Mouse (Mus musculus) left cerebral cortex, postnatal 10 days (tissue): ENCODE data around the gene Caprin2. TPM values are rescaled to one million over a fixed set of nuclear protein-coding genes. Genes with fewer than 3 reads are reported as not detected.
"Not testable (repeated sequence)": the region's sequence is repeated elsewhere in the genome, so short reads cannot be mapped to it uniquely, and the experiment has no call there.

Source experiments
- DNase-seq, 2 experiments: peaks; one replicate each; pipeline ENCODE4 v3.0.0; 2021 to 2022; ENCODE audit warnings: low spot score in 2 of 2, mixed read lengths in 1 of 2; ENCODE audit errors: extremely low spot score in 1 of 2
- intact Hi-C: fragments of 180-260 bp; cut with DNase I; formaldehyde crosslinking; loops from one replicate; pipeline ENCODE4 v1.15.1; 2025
- total RNA-seq, 2 experiments: library from RNA; stranded (reverse); gene quantifications; 2 replicates each; pipeline ENCODE4 v1.2.3; 2021

Gene Caprin2
- total RNA-seq, result 1 to 10 TPM; 6.2 to 8.0 TPM

DNA sequence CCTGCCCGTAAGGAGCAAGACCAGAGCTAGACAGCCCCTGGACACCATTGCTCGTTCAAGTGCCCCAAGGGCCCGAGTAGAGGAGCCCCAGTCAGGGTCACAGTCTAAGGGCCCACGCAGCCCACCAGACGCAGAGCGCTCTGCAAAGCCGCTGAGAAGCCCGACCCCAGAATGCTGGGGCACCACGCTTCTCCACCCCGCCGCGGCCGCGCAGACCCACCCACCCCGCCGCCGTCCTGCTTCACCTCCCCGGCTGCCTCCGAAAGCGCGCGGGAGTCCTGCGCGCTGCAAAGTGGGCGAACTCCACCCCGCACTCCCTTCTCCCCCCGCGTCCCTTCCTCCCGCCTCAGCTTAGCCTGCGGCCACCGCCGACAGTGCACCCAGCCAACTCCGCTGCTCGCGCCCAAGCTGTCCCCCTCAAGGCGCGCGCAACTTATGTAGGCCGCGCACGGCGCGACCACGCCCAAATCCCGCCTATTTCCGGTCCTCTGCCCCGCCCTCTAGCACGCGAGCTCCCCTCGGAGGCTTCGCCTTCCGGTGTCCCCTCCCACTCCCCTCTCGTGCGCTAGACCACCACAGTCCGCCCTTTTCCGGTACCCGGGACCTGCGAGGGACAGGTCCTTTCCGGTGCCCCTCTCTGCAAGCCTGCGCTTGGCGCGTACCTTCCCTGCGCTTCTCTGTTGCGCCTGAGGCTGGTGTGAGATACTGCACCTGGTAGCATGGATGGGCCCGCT is at the start of gene Caprin2:
TSS of gene Caprin2 (minus strand) at position 465 of the 734 bp plus-strand sequence.
- intact Hi-C loops, result no loop called here
- peak; percentile 89 to 94 for DNase-seq

DNA sequence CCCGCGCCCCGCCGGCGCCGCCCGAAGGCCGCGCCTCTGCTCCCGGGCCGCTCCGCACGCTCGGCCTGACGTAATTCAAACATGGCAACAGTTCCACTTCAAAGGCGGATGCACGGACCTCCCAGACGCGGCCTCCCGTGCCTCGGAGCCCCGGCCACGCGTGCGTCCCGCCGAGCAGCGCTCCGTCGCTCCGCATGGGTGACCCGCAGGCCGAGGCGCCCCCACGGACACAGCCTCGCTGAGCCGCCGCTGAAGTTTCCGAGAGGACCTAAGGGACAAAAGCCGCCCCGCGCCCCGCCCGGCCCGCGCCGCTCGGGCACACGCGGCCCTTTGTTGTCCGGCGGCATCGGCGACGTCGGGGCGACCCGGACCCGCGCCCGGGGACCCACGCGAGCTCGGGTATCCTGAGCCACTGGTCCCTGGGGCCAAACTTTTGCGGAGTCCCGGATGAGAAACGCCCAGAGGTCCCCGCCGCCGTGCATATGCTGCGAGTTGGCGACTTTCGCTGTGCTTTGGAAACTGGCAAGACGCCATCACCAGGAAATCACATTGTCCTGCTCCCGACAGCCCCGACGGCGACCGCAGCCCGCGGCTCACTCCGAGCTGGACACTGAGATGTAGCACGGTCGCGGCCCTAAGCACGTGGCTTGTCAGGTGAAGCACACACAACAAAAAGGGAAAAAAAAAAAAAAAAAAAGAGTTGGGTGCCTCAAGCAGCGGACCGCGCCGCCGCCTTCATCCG is 48.9 kb upstream of the Caprin2 start:
- intact Hi-C loops, result no loop called here
- peak; percentile 24 to 78 for DNase-seq

DNA sequence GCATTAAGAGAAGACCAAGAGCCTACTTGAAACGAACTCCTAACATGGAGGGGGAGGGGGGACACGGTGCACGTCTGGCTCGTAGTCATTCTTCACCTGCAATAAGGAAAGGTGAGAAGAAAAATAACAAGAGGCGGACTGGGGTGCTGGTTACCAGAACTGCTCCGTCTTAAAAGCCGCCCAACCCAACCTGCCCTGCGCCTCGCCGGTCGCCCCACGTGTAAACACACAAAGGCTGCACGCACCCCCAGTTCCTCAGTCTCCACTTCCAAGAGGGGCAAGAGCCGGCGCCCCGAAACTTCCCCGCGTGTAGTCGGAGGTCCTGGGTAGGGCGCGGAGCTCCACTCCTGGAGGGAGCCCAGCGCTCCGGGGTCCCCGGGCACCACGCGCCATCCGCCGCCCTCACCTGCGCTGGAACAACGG is 48.3 kb upstream of the Caprin2 start:
- intact Hi-C loops, result no loop called here
- DNase-seq, result no peak

DNA sequence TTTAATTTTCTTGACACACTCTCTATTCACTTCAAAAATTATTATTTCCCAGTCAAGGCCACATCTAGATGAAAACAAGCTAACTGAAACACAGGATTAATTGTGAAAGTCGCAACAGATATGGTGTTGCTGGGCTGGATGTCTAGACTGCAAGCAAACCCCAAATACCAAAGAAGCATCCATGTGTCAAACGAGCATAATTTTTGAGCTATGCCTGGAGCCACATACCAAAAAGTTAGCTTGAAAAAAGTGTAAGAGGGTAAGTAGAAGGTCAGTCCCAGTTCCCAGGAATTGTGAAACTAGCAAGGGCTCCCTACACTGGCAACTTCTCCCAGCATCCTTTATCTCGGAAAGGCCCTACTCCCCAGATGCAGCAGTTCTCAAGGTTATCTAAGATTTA is 47.7 kb upstream of the Caprin2 start:
- intact Hi-C loops, result no loop called here

DNA sequence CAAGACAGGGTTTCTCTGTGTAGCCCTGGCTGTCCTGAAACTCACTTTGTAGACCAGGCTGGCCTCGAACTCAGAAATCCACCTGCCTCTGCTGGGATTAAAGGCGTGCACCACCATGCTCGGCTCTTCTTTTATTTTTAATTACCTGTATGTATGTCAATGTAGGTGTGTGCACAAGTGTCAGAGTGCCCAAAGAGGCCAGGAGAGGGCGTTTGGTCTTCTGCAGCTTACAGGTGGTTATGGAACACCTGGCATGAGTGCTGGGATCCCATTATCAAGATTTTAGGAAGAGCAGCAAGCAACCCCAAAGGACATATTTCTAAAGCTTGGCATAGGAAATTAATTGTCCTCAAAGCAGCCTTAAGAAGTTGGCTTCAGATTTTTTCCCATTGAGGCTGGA is 46.4 kb upstream of the Caprin2 start:
- intact Hi-C loops, result no loop called here
- no peak for DNase-seq

More for the DNA sequence above, 47.7 kb upstream of the Caprin2 start:
- no peak for DNase-seq

DNA sequence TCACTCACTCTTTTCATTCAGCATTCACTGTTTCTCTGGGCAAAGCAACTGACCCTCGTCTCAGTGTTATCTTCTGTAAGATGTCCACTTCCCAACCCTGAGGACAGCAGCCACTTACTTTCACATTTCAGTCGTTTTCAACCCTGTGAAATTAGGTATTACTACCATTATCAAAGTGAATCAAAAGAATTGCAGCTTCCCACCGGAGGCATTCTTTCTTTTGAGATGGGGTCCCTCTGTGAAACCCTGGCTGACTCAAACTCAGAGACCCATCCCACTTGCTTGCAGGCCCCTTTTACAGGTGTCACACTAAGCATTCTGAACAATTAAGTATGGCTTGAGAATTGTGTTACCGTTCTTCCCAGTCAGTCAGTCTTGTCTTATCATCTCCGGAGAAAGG is 45.8 kb upstream of the Caprin2 start:
- no peak for DNase-seq
- intact Hi-C loops, result no loop called here

DNA sequence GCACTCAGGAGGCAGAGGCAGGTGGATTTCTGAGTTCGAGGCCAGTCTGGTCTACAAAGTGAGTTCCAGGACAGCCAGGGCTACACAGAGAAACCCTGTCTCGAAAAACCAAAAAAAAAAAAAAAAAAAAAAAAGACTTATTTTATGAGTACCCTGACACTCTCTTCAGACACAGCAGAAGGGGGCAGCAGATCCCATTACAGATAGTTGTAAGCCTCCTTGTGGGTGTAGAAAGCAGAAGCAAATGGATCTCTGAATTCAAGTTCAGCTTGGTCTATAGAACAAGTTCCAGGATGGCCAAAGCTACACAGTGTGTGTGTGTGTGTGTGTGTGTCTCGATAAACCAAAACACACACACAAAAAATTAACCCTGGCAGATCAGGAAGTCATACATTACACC is 44.3 kb upstream of the Caprin2 start:
- intact Hi-C loops, result not testable (repeated sequence)
- DNase-seq, result peak in 1 of 2 experiments; percentile 26

DNA sequence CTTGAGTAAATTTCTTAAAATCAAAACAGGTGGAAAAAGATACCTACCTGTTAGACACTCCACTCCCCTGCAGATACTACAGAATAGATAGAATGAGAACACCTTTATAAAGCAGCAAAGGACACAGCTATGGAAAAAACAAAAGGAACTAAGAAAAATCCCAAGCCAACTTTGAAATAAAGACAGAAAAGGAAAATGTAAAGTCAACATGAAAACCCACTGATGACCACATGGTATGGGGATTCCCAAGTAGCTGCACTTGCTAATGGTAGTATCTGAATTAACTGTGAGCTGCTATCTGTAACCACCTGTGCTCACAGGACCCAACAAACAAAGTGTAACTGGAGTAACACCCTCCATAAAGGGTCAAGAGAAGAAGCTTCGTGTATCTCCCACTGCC is 41.7 kb upstream of the Caprin2 start:
- intact Hi-C loops, result no loop called here
- DNase-seq, result no peak

DNA sequence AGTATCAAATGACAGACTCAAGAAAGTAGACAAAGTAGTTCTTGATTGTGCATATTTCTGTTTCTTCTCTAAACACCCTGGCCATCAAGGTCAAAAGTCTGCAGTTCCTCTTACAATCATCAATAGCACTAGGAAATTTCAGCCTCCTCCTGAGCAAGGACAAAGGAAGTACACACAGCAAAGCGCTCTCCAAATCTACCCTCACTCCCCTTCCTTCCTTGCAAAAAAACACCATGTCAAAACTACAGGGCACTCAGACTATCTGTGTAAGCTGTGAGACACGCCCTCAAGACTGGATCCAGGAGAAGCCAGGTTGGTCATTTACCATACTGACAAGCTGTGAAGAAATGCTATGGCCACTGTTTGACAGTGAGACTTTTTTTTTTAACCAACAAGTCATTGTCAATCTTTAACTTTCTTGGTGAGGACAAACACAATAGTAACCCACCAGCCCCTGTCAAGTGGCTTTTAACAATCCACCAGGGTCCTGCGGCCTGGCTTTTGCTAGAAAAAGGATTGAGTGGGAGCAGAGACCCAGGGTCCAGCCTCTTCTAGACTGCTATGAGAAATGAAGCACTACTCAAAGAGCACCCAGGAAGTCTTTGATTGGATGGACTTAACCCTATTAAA is 39.0 kb upstream of the Caprin2 start:
- DNase-seq, result no peak
- intact Hi-C loops, result loop anchor here (5.0 kb wide), 1 partner anchor 187 kb away; no protein-coding TSS in a partner anchor

DNA sequence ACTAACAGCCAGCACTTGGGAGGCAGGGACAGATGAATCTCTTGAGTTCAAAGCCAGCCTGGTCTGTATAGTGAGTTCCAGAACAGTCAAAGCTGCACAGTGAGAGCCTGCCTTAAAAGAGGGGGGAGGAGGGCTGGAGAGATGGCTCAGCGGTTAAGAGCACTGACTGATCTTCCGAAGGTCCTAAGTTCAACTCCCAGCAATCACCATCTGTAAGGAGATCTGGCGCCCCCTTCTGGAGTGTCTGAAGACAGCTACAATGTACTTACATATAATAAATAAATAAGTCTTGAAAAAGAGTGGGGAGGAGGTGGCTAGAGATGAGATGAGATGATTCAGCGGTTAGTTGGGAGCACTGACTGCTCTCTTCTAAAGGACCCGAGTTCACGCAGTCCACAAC is 35.2 kb upstream of the Caprin2 start:
- peak in 1 of 2 experiments; percentile 21 for DNase-seq
- intact Hi-C loops, result loop anchor here (5.0 kb wide), 1 partner anchor 191 kb away; no protein-coding TSS in a partner anchor

DNA sequence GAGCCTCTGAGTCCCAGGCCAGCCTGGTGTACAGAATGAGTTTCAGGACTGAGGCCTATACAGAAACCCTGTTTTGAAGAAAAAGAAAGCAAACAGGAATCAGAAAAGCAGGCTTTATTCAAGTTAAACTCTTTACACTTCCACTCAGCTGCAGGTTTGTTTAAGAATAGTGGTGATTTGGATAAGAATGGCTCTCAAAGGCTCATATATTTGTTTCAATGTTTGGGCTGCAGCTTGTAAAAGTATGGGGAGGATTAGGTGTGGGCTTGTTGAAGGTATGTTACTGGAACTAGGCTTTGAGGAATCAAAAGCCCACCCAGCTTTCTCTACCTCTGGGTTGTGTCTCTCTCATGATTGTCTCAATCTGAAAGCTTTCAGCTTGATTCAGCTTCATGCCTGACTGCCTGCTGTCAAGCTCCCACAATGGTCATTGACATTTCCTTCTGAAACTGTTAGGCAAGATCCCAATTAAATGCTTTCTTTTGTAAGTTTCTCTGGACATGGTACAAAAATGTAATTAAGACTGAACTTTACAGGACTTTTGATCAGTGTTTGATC is 22.9 kb upstream of the Caprin2 start:
- intact Hi-C loops, result loop anchor here (10.0 kb wide), 1 partner anchor 704 kb away; the partner anchor contains the start of gene Ergic2
- no peak for DNase-seq

DNA sequence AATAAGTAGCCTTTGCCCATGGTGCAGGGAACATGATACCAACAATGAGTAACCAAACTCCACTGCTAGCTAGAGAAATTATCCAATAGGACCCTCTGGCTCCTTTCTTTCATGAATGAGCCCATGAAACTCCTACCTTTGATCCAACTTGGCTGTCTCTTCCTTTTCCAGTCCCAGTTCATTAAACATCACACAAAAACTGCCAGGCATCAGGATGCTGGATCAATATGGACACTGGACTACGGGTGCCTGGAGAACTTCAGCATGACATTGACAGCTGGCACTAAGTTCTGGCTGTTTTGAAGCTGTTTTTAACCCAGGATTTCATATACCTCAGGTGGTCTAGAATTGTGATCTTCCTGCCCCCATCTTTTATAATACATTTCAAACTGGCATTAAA is 21.6 kb upstream of the Caprin2 start:
- intact Hi-C loops, result loop anchor here (10.0 kb wide), 1 partner anchor 703 kb away; the partner anchor contains the start of gene Ergic2
- DNase-seq, result no peak

DNA sequence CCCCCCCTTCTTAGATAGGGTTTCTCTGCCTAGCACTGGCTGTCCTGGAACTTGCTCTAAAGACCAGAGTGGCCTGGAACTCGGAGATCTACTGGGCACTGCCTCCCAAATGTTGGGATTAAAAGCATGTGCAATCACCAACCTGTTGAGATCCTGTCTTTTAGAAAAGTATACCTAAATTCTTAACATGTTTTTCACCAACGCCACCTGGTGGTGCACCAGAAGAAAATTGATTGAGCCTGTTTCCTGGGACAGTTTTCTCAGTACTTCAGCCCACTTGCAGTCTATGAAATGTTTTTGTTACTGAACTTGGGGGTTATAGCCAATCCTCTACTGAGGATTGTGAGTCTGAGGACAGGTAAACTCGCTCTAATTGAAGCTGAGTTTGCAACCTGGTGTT is 20.8 kb upstream of the Caprin2 start:
- DNase-seq, result peak in 1 of 2 experiments; percentile 21

DNA sequence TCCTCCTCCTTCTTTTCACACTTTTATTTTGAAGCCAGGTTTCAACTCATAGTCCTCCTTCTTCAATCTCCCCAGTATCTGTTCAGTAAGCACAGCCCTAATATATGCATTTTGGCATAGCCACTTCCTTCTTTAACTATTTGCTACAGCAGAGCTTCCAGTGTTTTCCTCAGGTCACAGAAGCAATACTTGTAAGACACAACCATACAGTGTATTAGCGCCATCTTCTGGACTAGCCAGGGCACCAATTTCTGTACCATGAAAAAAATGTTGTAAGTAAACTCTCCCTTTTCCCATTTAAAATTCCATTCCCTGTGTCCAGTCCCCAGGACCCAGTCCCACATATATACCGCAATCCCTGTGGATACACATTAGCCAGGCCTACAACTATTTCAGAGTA is 17.9 kb upstream of the Caprin2 start:
- intact Hi-C loops, result loop anchor here (10.0 kb wide), 1 partner anchor 699 kb away; the partner anchor contains the start of gene Ergic2
- peak; percentile 42 to 59 for DNase-seq

More for the DNA sequence above, 20.8 kb upstream of the Caprin2 start:
- intact Hi-C loops, result loop anchor here (10.0 kb wide), 1 partner anchor 702 kb away; the partner anchor contains the start of gene Ergic2

DNA sequence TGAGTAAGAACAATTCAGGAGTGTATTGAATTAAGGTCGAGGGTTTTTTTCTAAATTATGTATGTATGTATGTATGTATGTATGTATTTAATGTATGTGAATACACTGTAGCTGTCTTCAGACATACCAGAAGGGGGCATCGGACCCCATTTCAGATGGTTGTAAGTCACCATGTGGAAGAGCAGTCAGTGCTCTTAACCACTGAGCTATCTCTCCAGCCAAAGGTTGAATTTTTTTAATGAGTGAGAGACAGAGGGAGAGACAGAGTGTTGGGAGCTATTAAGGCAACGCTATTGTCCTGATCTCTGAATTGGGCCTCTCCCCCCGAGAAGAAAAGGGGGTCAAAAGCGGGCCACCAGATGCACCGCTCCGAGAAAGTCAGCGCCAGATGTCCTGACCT is 15.9 kb upstream of the Caprin2 start:
- intact Hi-C loops, result loop anchor here (10.0 kb wide), 1 partner anchor 697 kb away; the partner anchor contains the start of gene Ergic2
- DNase-seq, result not testable (repeated sequence)

DNA sequence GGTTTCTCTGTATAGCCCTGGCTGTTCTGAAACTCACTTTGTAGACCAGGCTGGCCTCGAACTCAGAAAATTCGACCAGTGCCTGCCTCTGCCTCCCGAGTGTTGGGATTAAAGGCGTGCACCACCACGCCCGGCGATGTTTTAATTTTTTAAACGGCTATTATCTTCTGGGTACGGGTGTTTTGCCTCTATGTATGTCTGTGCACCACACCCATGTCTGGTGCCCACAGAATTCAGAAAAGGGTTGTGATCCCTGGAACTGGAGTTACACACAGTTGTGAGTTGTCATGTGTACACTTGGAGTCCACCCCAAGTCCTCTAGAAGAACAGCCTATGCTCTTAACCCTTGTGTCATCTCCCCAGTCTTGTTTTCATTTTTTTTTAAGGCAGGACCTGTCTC is 10.9 kb upstream of the Caprin2 start:
- no peak for DNase-seq
- intact Hi-C loops, result no loop called here

DNA sequence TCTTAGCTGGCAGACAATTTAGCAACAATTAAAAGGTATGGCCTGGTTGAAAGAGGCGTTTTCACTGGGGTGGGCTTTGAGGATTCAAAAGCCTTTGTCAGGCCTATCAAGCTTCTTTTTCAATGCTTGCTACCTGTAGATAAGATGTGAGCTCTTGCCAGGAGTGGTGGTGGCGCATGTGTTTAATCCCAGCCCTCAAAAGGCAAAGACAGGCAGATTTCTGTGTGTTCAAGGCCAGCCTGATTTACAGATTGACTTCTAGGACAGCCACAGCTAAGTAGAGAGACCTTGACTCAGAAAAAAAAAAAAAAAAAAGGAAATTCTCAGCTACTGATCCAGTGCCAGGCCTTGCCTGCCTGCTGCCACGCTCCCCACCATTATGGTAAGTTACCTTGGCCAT is 6.7 kb upstream of the Caprin2 start:
- intact Hi-C loops, result no loop called here
- no peak for DNase-seq

DNA sequence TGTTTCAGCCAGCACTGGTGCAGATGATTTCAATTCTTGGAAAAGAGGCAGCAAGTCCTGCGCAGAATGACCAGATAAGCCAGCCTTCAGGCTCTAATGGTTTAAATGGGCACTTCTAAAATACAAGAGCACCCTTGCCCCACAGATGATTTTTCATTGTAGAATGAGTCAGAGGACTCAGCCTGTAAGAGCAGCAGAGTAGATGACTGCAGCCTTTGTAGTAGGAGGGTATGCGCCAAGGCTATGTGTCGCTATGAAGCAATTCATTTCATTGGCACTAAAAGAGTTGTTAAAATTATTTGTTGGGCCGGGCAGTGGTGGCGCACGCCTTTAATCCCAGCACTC is 442 bp upstream of the Caprin2 start:
- intact Hi-C loops, result no loop called here
- no peak for DNase-seq
